Mouse (Mus musculus) ES-E14 (cell line): Measurements from ENCODE around the gene Kcng4. TPM values are rescaled to one million over a fixed set of nuclear protein-coding genes. Genes with fewer than 3 reads are reported as not detected.

ENCODE experiments used
- DNase-seq: peaks from one replicate; pipeline ENCODE4 v3.0.0-alpha.2; 2013; ENCODE audit warnings: low read depth, low spot score
- H3K27ac ChIP-seq: 2 replicates; pipeline ENCODE4 v1.5.1; 2012; ENCODE audit warnings: low read depth, mild to moderate bottlenecking, low read length, moderate library complexity, mixed read lengths; ENCODE audit not compliant: poor library complexity, insufficient read depth, severe bottlenecking
- H3K36me3 ChIP-seq: 2 replicates; pipeline ENCODE4 v1.6.1; 2012; ENCODE audit warnings: mild to moderate bottlenecking, low read length, moderate library complexity, mixed read lengths; ENCODE audit not compliant: control insufficient read depth, poor library complexity, insufficient read depth, severe bottlenecking
- H3K4me1 ChIP-seq, 2 experiments: fragments of 150-350 bp in 1 of 2; sonication (generic) in 1 of 2; 2 replicates each; pipeline ENCODE4 v1.6.1; 2012; ENCODE audit warnings: low read length in 2 of 2, mild to moderate bottlenecking in 1 of 2, mixed read lengths in 1 of 2; ENCODE audit not compliant: control insufficient read depth in 2 of 2, insufficient read depth in 2 of 2, poor library complexity in 1 of 2
- H3K4me3 ChIP-seq, 2 experiments: fragments of 150-350 bp in 1 of 2; sonication (generic) in 1 of 2; 2 replicates each; pipeline ENCODE4 v1.5.1; 2012; ENCODE audit warnings: low read length in 2 of 2, low read depth in 1 of 2, mild to moderate bottlenecking in 1 of 2, mixed read lengths in 1 of 2; ENCODE audit not compliant: insufficient read depth in 1 of 2, poor library complexity in 1 of 2, severe bottlenecking in 1 of 2
- H3K9ac ChIP-seq: 2 replicates; pipeline ENCODE4 v1.6.1; 2012; ENCODE audit warnings: low read depth, mild to moderate bottlenecking, low read length, mixed read lengths; ENCODE audit not compliant: poor library complexity, insufficient read depth, severe bottlenecking
- H3K9me3 ChIP-seq: fragments of 150-350 bp; sonication (generic); 2 replicates; pipeline ENCODE4 v1.6.1; 2012; ENCODE audit warnings: low read depth, mild to moderate bottlenecking, low read length; ENCODE audit not compliant: control insufficient read depth, insufficient read depth
- CHD2 ChIP-seq: IDR thresholded peaks from 2 replicates; pipeline ENCODE4 v1.6.1; 2014; ENCODE audit warnings: mild to moderate bottlenecking, low read depth, low read length, inconsistent platforms
- HCFC1 ChIP-seq: IDR thresholded peaks from 2 replicates; pipeline ENCODE4 v1.6.1; 2012; ENCODE audit warnings: low read length, inconsistent platforms, borderline replicate concordance; ENCODE audit not compliant: insufficient read depth
- MAFK ChIP-seq: IDR thresholded peaks from 2 replicates; pipeline ENCODE4 v1.6.1; 2014; ENCODE audit warnings: mild to moderate bottlenecking, low read depth, low read length, inconsistent platforms; ENCODE audit not compliant: insufficient read depth
- ZC3H11A ChIP-seq: IDR thresholded peaks from 2 replicates; pipeline ENCODE4 v1.6.1; 2012; ENCODE audit warnings: low read depth, mild to moderate bottlenecking, inconsistent platforms, low read length, borderline replicate concordance
- ZNF384 ChIP-seq: IDR thresholded peaks from 2 replicates; pipeline ENCODE4 v1.6.1; 2012; ENCODE audit warnings: low read depth, low read length, inconsistent platforms
- in situ Hi-C, 2 experiments: fragments of 600-800 bp; cut with MboI; formaldehyde crosslinking; loops; one replicate each; pipeline ENCODE4 v1.15.1; 2025; ENCODE audit warnings: low sequenced_read_pairs in 2 of 2, inconsistent platforms in 1 of 2; ENCODE audit not compliant: unreplicated experiment in 2 of 2
- total RNA-seq: library from RNA; depleted of rRNA; stranded (reverse); fragments of 300-350 nt; gene quantifications from 2 replicates; pipeline ENCODE4 v1.2.3, GENCODE M21; 2012

Kcng4 gene
- total RNA-seq, 1 experiment = 0.67 TPM

DNA sequence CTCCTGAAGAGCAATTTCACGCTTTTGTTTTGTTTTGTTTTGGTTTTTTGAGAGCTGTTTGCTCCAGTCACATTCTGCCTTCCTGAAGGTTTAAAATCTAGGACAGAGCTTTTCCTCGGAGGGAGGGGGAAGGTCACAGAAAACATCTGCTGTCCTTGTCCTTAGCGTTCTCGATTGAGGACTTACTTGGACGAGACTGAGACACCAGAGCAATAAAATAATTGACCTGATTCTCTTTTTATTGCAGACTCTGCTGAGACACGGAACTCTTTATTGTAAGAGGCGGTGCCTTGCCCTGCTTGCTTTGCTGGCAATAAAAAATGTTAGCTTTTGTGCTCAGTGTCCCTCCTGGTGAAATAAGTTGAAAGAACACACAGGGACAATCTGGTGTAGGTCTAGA, 4.3 kb upstream of the Kcng4 start:
- H3K27ac ChIP-seq = no peak overlapping the region
- no peak for DNase-seq
- no peak for TF ChIP-seq MAFK
- TF ChIP-seq HCFC1 = no peak
- TF ChIP-seq CHD2 = no peak
- TF ChIP-seq ZC3H11A = no peak
- TF ChIP-seq ZNF384 = no peak
- no peaks in the 10 kb centered on the region for H3K9me3 ChIP-seq
- H3K4me1 ChIP-seq = peaks cover 0 to 2% of the 10 kb centered on the region in 2 experiments; a peak in 1 of 4 replicates
- H3K9ac ChIP-seq = no peak overlapping the region
- no peak overlapping the region for H3K4me3 ChIP-seq
- in situ Hi-C loops = no loop called here
- H3K36me3 ChIP-seq = no peaks in the 10 kb centered on the region

GRCm38 (mm10) chr8:119638261-119638660, 2.8 kb upstream of the Kcng4 start:
- Histone ChIP-seq H3K4me3 (no peak overlapping the region), H3K36me3 (no peaks in the 10 kb centered on the region), H3K9ac (no peak overlapping the region), H3K27ac (no peak overlapping the region), H3K9me3 (no peaks in the 10 kb centered on the region), H3K4me1 (peaks cover 0 to 2% of the 10 kb centered on the region in 2 experiments; a peak in 1 of 4 replicates)
- in situ Hi-C loops = no loop called here
- no peak for DNase-seq
- TF ChIP-seq ZC3H11A (no peak), ZNF384 (no peak), MAFK (no peak), HCFC1 (no peak), CHD2 (no peak)

DNA sequence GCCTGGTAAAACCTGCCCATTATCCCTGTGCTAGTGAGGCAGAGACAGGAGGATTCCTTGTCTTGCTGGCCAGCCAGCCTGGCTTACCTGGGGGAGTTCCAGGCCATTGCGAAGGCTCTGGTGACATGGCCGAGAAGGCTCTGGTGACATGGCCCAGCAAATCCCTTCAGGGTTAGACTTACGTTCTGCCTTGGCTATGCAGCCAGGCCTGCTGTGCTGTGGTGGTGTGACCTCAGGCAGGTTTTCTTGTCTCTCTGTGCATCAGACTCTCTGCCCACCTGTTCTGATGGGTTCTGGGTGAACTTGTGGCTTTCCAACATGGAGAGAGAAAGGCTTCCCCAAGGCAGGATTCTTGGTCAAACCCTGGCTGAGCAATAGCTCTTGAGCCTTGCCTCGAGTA, 1.9 kb upstream of the Kcng4 start:
- no peaks in the 10 kb centered on the region for H3K36me3 ChIP-seq
- no peak overlapping the region for H3K27ac ChIP-seq
- H3K4me3 ChIP-seq = no peak overlapping the region
- DNase-seq = no peak
- no peak overlapping the region for H3K9ac ChIP-seq
- no peaks in the 10 kb centered on the region for H3K9me3 ChIP-seq
- H3K4me1 ChIP-seq = peaks cover 0 to 5% of the 10 kb centered on the region in 2 experiments; a peak in 1 of 4 replicates
- in situ Hi-C loops = no loop called here
- no peak for TF ChIP-seq MAFK
- TF ChIP-seq HCFC1 = no peak
- TF ChIP-seq ZC3H11A = no peak
- TF ChIP-seq CHD2 = no peak

DNA sequence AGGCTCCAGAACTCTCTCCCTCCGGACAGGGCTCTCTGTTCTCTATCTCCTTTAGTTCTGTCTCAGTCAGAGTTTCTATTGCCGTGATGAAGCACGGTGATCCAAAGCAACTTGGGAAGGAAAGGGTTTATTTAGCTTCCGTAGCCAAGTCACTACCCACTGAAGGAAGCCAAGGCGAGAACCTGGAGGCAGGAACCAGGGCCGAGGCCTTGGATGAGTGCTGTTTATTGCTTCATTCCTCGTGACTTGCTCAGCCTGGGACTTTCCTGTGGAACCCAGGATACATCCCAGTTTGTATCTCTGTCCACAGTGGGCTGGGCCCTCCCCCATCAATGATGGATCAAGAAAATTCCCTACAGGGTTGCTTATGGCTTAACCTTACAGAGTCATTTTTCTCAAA, 1.3 kb upstream of the Kcng4 start:
- H3K4me1 ChIP-seq = peaks cover 0 to 5% of the 10 kb centered on the region in 2 experiments; a peak in 1 of 4 replicates
- H3K27ac ChIP-seq = no peak overlapping the region
- in situ Hi-C loops = no loop called here
- no peak for DNase-seq
- no peaks in the 10 kb centered on the region for H3K9me3 ChIP-seq
- no peaks in the 10 kb centered on the region for H3K36me3 ChIP-seq
- no peak for TF ChIP-seq HCFC1
- no peak for TF ChIP-seq MAFK
- TF ChIP-seq CHD2 = no peak
- TF ChIP-seq ZC3H11A = no peak
- TF ChIP-seq ZNF384 = no peak
- no peak overlapping the region for H3K9ac ChIP-seq
- H3K4me3 ChIP-seq = no peak overlapping the region

- Histone ChIP-seq H3K9me3 (no peaks in the 10 kb centered on the region), H3K4me1 (peaks cover 0 to 5% of the 10 kb centered on the region in 2 experiments; a peak in 1 of 4 replicates), H3K4me3 (no peak overlapping the region), H3K9ac (no peak overlapping the region), H3K36me3 (no peaks in the 10 kb centered on the region), H3K27ac (no peak overlapping the region)
- in situ Hi-C loops = no loop called here
- DNase-seq = no peak
- no peak for TF ChIP-seq ZNF384
- no peak for TF ChIP-seq MAFK
- TF ChIP-seq HCFC1 = no peak
- TF ChIP-seq CHD2 = no peak
- no peak for TF ChIP-seq ZC3H11A
Observed at GRCm38 (mm10) chr8:119635958-119636357, 478 bp upstream of the Kcng4 start.
